Mouse (Mus musculus): ENCODE measurements around the gene Sox5.

The Sox5 gene

DNA sequence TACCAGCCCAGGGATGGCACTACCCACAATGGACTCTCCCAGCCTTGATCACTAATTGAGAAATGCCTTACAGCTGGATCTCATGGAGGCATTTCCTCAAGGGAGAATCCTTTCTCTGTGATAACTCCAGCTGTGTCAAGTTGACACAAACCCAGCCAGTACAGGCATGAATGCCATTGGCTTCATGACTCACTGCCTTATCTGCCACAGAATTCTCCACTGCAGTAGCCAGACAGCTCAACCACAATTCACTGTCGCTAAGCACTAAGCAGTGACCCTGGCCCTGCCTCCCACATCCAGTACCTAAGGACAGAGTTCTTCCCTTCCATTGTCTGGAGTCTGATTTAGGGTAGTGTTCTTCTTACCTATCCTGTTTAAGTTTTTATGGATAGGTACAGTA, 65.4 kb downstream of the Sox5 start:
- DNase-seq (ENCODE audit: low spot score) = no peak

GRCm38 (mm10) chr6:144711841-144712240, 69.9 kb downstream of the Sox5 start:
- DNase-seq (ENCODE audit: low spot score) = peak; percentile 50

- DNase-seq (ENCODE audit: low spot score) = peak; percentile 18
Measured at GRCm38 (mm10) chr6:144710816-144711215, 71.0 kb downstream of the Sox5 start.

GRCm38 (mm10) chr6:144709614-144710180, 72.1 kb downstream of the Sox5 start:
- DNase-seq (ENCODE audit: low spot score) = peak; percentile 10

GRCm38 (mm10) chr6:144708410-144708809, 73.4 kb downstream of the Sox5 start:
- DNase-seq (ENCODE audit: low spot score) = no peak

DNA sequence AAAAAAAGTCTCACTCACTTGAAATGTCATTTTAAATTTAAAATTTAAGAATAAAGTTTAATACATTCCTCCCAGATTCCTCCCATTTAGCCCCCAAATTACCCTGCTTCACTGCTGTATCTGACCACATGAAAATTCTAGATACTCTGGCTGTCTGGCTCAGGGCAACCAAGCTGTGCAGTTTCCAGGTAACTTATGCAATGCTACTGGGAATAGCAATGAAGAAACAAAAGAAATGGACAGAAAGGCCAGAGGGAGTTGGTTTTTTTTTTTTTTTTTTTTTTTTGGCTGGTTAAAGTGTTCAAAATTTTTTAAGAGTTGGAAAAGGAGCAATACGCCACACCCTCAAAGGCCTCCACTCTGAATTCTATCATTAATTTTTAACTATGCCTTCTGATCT, 73.8 kb downstream of the Sox5 start:
- no peak for DNase-seq (ENCODE audit: low spot score)

GRCm38 (mm10) chr6:144704962-144705361, 76.8 kb downstream of the Sox5 start:
- no peak for DNase-seq (ENCODE audit: low spot score)

DNA sequence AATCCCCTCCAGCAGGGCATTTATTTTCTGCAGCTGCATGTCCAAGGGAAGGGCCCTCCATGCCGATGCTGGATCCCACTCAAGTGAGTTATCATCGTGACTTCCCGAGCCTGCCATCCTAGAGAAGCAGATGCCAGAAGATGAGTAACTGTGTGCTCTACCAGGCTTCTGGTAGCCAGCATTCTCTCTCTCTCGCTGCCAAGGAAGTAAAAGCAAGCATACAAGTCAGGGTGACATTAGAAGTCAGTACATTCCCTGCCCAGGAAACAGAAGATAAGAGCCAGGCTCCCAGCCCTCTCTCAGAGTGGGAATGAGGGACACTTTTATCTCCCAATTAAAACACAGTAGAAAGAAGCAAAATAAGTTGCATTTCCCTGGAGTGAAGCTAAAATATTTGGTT, 86.1 kb downstream of the Sox5 start:
- no peak for DNase-seq (ENCODE audit: low spot score)

DNA sequence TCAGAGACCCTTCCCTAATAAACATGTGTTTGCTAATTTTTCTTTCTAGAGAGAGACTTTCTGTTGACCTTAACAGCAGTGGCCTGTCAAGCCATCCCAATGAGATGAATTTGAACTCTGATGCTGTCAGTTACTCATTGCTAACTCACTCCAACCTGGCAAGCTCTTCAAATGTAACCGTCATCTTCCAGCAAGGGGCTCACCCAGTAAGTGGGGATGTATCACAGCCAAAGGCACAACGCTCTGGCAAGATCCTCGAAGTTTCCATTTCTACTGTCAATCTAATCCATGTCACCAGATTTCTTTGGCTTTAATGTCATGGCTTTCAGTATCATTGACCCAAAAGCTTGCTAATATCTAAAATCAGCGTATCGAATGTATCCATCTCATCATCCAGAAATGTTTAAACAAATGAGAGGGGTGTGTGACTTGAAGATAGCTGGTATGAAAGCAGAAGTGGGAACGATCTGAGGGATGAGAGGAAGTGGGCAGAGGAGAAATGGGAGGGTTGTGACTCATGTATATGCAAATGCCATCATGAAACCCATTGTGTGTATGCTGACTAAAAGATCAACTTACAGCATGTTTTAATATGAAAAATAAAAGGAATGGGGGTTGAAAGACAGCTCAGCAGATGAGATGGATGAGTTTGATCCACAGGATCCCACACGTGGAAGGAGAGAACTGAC, 88.4 kb downstream of the Sox5 start:
- no peak for DNase-seq (ENCODE audit: low spot score)

GRCm38 (mm10) chr6:144691298-144692041, 90.3 kb downstream of the Sox5 start:
- DNase-seq (ENCODE audit: low spot score) = no peak

DNA sequence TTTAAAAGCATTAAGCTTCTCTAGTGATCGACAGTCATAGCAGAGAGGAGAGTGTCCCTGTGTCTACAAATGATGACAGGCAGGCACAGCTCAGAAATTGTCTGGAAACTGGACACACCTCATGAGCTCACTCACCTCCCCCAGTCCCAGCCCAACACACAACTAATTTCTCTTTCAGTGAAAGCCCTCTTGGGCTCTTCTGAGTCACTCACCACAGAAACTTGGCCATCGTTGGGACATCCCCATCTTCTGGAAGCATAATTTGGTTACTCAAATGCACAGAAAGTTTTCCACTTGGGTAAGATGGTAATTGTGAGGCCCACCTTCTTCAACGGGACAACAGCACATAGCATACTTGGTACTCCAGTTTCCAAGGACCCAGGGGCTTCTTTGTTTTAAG, 92.7 kb downstream of the Sox5 start:
- no peak for DNase-seq (ENCODE audit: low spot score)

DNA sequence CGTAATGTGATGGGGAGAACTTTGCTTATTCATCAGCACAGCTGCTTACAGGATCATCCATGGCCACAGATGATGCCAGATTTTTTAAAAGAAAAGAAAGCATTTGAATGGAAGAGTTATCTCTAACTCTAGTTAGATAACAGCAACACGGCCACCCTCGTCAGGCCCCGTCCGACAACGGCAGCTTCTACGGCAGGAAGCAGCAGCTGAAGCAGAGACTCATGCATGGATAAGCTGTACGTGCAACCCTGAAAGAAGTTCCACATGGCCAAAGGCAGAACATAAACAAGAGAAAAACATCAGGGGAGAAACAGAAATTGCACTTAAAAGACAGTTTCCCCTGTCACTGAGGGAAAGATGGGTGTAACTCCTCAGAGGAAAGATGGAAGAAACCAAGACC, 94.1 kb downstream of the Sox5 start:
- no peak for DNase-seq (ENCODE audit: low spot score)

DNA sequence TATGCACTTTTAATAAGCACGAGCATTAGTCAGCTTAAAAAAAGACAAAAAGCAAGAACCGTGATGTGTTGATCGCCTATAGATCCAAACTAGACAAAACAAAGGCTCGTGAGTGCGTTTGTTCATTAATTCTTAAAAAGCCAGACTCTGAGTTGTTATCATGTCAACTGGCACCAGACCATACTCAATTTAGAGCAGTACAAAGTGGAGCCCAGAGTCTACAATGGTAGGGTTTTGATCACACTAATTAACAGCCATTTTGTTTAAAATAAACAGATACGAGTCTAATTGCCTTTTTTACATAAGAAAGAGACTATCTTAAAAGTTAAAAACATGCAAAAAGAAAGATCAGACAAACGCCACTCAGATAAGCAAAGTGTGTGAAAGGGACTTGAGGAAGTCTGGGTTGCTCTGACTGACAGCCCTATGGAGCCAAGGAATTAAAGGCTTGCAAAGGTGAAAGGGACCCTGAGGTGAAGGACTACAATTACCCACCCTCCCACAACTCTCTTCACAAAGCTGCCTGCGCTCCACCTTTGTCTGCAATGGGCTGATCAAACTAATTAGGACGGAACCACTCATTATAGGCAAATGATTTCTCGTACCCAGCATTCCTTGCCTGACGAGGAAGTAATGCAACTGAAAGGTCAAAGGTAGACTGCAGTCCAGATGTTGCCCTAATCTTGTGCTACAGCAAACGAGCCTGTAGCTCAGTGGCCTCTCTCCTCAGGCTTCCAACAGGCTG, 100.6 kb downstream of the Sox5 start:
- peak; percentile 52 for DNase-seq (ENCODE audit: low spot score)

DNA sequence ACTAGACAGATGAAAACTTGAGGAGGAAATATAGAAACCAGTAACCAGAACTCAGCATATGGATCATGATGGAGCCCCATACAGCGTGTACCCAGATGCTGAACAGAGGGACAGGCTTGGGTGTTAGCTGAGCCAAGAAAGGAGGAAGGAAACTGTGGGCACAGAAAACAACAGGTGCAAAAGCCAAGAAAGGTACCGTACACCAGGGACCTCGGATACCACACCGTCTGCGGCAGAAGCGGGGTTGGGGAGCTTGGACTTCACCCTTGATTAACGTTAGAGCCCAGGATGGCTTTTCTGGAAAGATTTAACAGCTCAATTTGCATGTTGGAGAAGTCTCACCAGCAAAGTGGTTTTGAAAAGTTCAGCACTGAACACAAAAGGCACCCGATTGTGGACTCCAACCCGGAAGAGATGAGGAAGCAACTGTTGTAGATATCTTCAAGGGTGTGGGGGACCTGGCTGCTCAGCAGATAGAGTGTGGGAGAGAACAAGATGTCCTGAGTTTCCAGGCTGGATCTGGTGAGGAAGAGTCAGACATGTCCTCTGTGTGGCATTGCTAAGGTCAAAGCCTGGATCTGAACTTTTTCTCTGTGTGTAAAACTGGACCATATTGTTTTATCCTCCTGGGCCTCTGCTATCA, 104.2 kb downstream of the Sox5 start:
- no peak for DNase-seq (ENCODE audit: low spot score)

GRCm38 (mm10) chr6:144675111-144675510, 106.7 kb downstream of the Sox5 start:
- DNase-seq (ENCODE audit: low spot score) = no peak

DNA sequence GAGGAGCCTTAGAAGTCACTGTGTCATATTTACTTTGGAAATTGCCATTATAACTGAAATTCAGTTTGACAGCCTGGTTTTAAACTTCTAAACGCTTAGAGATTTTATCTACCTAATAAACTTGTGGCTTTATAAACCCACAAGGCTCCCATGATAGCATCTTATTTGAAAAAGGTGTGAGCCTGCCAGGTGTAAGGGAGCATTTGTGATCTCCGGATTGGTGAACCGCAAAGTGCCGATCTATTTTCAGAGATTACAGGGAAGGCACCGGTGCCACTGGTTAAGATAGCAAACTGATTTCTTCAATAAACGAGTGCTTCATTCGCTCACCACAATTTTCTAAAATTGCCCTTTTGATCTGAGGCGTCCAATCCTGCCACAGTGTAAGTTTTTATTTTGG, 107.9 kb downstream of the Sox5 start:
- no peak for DNase-seq (ENCODE audit: low spot score)

DNA sequence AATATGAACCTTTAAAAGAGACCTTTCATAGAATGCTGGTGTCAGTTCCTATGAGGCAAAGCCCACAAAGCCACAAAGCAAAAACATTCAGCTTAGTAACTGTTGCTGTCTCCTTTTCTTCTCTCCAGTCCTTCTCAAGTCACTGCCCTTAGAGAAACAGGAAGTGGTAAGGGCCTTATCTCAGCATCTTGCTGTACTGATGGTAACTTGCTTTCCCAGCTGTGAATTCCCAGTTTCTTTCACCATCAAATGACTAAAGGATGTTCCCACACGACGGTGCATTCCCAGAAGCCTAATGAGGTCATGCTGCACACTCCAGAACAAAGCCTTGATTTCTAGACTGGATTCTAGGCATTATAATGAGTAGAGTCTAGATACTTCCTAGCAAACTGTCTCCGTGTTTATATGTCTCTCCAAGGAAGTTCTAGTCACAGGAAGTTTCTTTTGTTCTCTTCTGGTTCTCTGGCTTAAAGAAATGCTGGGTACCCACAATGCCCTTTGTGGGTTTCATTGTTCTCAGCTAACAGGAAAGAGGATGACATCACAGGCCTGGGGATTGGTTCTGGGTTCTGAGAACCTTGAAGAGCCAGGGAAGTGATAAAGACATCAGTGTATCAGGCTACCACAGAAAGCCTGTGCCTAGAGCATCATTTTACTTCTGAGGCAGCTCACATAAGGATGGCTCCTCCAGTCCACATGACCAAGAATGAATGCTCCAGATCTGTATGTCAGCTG, 111.2 kb downstream of the Sox5 start:
- DNase-seq (ENCODE audit: low spot score) = no peak

- no peak for DNase-seq (ENCODE audit: low spot score)
Measured at GRCm38 (mm10) chr6:144666617-144667016, 115.2 kb downstream of the Sox5 start.

GRCm38 (mm10) chr6:144664765-144665164, 117.0 kb downstream of the Sox5 start:
- DNase-seq (ENCODE audit: low spot score) = no peak

- no peak for DNase-seq (ENCODE audit: low spot score)
Measured at GRCm38 (mm10) chr6:144663516-144664074, 118.2 kb downstream of the Sox5 start.

Measured in embryo, embryonic 10 days (tissue).